Mouse (Mus musculus) gastrocnemius, adult 8-10 months (tissue): ENCODE data around the gene Rcn3. TPM values are rescaled to one million over a fixed set of nuclear protein-coding genes. Genes with fewer than 3 reads are reported as not detected.
"Not testable (repeated sequence)": the region's sequence is repeated elsewhere in the genome, so short reads cannot be mapped to it uniquely, and the experiment has no call there.

Source experiments
- DNase-seq, 2 experiments: peaks; one replicate each; pipeline ENCODE4 v3.0.0; 2022; ENCODE audit warnings: low spot score in 2 of 2
- total RNA-seq, 4 experiments: library from RNA; stranded (reverse); gene quantifications; 2 replicates each; pipeline ENCODE4 v1.2.4; 2022

Gene Rcn3
- total RNA-seq = 10 to 100 TPM in 1 of 4 experiments, 1 to 10 TPM in 3; 4.1 to 10.2 (median 7.5) TPM

DNA sequence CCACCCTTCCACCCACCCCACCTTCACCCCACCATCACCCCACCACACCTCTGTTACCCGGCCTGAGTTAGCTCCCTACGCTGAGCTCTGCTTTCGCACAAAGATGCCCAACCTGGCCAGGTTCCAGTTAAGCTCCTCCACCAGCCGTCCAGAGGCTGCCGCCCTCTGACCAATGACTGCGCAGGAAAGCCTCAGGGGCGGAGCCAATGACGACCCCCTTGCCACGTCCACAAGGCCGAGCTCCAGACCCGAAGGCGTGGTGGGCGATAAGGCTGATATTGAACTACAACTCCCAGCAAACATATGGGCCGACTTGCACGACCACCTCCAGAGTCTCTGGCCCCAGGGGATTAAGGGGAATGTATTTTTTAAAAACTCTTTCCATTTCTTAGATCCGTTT is at the start of gene Rcn3:
TSS of gene Rcn3 (minus strand) at position 174 of the 400 bp plus-strand sequence.
- peak; percentile 69 to 78 for DNase-seq

DNA sequence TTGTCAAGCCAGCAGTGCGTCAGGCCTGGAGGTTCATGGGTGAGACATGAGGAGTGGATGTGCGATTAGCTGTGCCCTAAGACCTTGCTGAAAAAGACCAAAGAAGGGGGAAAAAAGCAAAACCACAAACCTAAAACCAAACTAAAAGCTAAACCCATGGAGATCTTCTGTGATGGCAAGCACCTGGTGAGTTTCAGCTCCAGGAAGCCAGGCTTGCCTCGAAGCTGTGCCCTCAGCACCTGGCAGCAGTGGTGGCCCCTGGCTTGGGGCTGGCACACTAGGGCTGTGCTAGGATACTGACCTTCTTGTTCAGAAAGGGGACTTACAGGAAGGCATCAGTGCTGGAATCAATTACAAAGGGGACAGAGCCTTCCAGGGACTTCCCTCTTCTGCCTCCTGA is 49.3 kb upstream of the Rcn3 start:
- no peak for DNase-seq

DNA sequence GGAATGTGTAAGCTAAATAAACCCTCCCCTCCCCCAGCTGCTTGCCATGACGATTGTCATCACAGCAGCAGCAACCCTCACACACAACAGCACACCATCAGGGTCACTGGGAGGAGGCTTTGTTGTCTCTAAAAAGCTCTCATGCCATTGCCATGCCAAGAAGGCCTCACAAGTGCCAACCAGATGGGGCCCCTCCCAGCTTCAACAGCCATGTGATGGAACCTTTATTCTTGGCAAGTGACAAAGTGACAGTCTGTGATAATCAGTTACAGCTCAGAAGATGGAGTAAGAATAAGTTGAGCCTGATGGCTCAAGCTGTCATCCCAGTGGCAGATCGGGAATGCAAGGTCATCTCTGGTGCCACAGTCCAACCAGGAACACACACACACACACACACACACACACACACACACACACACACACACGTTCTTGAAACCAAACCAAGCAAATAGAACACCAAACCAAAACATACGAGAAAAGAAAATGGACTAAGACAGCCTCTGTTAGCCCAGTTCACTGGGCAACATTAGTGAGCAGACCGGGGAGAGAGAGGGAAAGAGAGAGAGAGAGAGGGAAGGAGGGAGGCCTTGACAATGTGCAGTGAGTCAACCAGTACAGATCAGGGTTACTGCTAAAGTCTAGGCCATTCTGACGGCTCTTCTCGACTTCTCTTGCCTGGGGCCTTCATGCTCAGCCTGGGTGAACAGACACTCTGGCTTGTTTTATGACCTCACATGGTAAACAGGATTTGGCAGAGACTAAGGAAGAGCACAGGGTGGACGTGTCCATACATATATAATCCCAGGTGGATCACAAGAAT is 48.1 kb upstream of the Rcn3 start:
- no peak for DNase-seq

DNA sequence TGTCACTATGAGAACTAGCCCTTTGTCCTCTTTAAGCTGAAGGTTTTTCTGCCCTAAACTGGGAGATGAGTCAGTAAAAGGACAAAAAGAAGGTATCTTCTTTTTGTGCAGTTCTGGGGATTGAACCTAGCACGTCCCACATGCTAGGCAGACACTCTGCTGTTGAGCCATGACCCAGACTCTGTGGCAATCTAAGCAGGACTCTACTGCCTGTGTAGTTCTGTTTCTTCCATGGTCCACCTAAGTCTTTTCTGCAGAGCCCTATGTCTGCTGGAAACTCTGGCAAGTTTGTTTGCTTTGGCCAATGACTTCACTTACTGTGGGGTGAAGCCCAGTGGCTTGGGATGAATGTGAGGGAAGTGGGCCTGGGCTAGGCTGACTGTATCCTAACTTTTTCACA is 46.4 kb upstream of the Rcn3 start:
- DNase-seq = no peak

DNA sequence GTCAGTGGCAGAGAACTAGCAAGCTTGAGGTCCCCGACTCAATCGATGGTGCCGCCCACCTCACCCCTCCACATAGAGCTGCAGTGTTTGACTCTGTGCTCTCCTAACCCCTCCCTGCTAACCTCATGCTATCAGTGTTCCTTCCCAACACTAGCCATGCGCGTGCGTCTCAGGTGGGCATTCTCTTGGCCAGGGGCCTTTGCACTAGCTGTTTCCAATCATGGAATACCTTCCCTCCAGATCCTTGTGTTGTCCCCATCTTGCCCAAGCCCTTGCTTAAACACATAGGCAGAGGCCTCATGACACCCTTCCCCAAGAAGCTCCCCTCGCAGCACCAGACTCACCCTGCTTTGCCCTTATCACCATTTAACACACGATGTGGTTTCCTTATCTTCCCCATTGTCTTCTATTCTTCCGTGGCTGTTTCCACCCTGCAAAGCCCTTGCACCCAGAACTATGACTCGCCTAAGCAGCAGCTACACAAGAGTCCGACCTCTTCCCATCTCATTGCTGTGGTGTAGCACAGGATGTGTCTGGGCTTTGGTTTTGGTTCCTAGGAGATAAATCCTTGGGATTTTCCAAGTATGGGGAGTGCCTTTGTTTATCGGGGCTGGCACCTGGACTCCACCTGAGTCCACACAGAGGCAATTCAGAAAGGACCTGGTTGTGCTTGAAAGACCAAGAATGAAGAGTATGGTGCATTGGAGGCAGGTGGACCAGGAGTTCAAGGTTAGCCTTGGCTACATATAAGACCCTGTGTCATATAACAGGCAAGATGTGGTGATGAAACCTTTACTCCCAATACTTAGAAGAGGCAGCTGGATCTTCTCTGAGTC is 45.4 kb upstream of the Rcn3 start:
- no peak for DNase-seq

DNA sequence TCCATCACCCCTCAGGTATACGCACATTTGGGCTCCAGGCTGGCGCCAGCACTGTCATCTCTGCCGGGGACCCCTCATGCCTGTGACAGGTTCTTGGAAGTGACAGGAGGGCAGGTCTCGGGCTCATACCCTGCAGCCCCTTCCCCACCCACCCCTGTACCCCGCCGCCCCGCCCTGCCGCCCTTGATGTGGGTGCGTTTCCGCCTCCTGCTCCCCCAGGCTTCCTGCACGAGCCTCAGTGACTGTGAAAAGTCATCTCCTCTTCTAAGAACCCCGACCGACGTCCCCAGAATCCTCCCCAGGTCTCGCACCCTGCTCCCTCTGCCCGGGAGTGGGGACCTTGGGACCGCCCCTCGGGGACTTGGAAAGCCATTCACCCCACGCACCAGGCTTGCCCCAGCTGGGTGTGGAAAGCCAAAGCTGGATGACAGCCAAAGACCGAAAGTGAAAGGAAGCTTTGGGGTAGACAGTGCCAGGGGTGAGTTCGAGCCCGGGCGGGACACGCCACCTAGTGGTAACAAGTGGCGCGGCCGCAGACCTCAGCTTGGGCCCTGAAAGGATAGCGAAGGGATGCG is 44.1 kb upstream of the Rcn3 start, which contains the start of the genes Gm45713 and Flt3l:
TSS of gene Gm45713 (minus strand) at position 239 of the 575 bp plus-strand sequence.
TSS of gene Flt3l (minus strand) at position 440 of the 575 bp plus-strand sequence.
- DNase-seq = peak; percentile 88 to 89

DNA sequence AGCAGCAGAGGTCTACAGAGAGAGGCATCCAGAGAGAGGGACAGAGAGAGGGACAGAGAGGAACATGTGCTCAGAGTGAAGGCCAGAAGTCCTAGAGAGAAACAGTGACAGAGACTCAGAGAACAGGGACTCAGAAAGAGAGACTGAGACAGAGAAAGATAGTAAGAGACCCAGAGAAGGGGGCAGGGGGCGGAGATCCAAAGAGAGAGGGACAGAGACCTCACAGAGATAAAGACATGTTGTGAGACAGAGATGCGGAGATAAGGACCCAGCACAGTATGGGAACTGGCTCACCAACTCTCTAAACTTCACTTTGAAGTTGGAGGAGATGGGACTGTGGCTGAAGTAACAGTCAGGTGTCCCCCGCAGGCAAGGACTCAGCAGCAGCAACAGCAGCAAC is 43.3 kb upstream of the Rcn3 start:
- no peak for DNase-seq

DNA sequence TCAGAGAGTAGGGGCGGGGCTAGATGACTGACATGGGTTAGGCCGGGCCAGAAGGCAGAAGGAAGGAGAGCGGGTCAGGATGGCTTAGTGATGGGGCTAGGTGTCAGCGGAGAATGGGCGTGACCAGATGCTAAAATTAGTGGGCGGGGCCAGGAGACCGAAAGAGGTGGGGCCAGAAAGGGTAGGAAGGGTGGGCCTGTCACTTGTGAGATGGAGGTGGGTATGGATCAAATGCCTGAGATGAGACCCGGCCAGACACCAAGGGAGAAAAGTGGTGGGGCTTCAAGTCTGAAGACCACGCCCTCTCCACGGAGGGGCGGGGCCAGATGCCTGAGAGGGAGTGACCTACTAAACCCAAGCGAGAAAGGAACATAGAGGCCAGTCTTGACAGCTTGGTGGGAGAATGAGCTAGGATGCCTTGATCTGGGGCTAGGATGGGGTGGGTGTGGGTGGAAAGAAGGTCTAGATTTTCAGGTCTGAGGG is 42.6 kb upstream of the Rcn3 start:
- DNase-seq = no peak

DNA sequence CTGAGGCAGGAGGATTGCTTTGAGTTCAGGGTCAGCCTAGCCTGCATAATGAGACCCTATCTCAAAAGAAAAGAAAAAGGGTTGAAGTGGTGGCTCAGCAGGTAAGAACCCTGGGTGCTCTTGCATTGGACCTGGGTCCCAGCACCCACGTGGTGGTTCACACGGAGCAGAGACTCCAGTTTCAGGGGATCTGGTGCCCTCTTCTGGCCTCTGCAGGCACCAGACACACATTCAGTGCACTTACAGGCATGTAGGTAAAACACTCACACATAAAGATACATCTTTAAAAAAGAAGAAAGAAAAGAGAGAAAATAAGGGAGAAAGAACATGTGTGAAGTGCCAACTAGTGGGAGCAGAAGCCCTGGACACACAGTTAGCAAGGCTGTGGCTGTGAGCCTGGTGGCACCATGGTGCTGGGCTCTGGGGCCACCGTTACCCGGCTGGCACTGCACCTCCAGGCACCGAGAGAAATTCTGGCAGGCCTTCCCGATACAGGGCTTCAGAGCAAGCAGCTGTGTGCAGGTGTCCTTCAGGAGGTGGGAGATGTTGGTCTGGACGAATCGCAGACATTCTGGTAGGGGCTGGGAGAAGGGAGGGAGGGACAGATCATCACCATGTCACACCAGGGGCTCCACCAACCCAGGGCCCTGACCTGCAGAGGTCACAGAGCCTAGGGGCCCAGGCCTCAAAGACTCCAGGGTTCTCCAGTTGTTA is 41.6 kb upstream of the Rcn3 start:
- no peak for DNase-seq

DNA sequence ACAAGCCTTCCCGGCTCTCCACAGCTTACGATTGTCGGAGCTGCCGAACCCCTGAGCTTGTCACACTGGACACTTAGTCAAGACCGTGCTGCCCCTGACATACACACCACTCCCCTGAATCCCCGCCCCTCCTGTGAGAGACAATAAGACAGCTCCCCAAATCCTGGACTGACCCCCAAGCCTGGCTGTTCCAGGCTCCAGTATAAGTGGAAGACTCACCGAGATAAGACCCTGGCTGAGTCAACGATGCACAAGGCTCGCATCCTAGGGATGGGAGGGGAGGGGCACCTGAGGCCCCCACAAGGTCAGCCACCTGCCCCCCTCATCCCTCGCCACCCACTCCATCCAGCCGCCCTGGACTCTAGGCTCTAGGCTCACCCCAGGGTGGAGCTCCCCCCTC is 39.8 kb upstream of the Rcn3 start:
- DNase-seq = no peak

DNA sequence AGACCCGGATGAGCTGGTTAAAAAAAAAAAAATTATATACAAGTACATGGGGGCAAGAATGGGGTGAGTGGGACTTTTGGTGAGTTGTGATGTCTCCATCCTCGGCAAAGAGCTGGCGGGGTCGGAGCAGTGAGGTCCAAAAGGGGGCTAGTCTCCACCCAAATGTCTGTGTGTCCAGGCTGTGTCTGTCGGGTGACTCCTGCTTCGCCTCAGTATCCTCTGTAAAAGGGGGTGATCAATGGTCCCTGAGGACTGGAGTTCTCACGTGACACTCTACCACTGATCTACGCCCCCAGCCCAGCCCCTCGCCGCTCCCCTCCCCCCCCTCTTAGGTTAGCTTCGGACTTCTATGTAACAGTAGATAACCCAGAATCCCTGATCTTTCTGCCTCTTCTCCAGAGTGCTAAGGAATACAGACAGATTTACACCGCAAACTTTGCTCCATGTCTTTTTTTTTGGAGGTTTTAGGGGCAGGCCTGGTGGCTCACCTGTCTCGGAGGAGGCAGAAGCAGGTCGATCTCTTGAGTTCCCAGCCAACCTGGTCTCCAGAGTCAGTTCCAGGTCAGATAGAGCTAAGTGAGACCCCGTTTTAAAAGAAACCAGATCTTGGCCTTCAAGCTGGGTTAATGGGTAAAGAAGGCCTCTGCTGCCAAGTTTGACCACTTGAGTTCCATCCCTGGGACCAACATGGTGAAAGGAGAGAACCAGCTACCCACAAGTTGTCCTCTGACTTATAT is 37.9 kb upstream of the Rcn3 start:
- no peak for DNase-seq

DNA sequence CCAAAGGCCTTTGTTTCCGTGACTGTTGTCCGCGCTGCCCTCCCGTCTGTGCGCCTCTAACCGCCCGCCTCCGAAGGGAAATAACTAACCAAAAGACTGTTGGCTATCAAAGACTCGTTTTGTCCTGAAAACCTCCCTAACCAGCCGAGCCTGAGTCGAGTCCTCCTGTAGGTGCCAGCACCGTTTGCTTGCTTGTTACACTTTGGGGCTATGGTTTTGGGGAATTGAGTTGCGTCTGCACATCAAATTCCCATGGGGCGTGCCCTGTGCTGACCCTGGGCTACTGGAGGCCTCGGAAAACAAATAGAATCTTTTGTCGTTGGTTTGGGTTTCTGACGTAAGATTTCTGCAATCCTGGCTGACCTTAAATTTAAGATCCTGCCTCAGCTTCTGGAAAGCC is 37.3 kb upstream of the Rcn3 start:
- no peak for DNase-seq

DNA sequence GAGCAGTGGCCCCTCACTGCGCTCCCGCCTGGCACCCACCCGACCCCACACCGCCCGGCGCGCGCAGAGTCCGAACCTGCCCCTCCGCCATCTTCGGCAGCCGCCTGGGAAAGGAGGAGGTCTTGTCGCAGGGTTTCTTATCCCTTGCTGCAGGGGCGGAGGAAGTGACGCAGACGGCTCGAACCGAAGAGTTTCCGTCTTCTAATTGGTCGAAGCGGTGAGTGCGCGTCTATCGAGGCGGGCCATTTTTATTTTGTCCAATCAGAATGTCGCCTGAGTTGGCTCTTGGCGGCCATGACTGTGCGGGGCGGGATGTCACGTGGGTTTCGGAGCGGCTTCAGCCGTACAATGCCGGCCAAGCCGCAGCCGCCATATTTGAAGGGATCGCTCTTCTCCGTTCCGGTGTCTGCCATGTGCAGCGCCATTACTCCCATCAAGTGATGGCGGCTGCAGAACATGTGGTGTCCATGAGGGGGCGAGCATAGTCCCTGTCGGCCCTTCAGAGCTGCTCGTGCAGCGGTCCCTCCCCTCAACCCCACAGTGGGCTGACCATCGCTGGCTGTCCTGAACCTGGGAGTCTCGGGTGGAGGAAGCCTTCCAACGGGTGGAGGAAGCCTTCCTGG is 36.7 kb upstream of the Rcn3 start, which contains the start of gene Rpl13a:
TSS of gene Rpl13a (minus strand) at position 138 of the 623 bp plus-strand sequence.
- DNase-seq = peak; percentile 98 to 99

DNA sequence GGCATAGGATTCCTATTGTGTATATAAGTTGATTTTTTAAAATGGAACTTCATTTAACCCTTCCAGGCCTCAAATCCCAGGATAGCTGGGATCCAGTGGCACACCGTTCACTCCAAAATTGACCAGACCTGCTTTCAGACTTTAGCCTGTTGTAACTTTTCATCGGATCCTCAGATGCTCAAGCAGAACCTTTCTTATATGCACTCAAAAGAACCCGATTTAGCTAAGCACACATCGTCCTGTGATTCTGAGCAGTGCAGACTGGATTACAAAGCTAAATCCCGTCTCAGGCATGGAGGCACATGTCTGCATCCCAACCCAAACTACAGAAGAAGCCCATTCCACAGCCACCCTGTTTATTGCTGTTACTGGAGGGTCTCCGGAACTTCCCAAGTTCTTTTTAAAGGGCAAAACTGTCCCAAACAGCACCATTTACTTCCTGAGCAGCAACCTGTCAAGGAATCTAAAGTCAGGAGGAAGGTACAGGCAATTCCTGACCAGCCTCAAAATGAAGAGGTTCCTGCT is 35.7 kb upstream of the Rcn3 start:
- DNase-seq = no peak

DNA sequence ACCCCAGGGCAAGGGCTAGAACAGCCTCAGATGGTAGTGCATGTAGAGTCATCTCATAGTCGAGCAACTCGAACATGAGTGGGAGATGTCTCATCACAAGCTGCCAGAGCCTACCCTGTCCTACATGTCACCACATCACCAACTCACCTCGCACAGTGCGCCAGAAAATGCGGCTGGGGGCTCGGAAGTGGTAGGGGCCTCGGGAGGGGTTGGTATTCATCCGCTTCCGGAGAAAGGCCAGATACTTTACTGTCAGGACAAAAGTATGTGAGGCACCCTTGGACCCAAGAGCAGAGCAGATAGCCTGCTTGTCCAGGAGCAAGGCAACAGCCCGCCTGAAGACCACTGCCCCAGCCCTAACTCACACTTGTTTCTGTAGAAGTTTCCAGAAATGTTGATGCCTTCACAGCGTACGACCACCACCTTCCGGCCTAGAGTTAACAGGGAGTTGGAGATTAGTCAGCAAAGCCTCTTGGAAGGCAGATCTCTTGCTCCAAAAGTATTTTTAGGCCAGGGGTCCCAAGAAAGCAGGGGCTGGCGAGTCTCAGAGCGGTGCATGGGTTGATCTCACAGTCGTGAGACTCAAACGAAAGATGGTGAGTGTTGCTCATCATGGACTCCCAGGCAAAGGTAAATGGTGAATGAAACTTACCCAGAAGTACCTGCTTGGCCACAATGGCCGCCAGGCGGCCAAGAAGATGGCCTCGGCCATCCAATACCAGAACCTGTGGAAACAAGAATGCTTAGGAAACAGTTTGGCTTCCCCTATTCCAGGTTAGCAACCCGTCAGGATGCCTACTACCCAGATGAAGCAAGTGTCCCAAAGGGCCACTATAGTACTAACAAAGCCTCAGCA is 35.1 kb upstream of the Rcn3 start:
- DNase-seq = no peak

DNA sequence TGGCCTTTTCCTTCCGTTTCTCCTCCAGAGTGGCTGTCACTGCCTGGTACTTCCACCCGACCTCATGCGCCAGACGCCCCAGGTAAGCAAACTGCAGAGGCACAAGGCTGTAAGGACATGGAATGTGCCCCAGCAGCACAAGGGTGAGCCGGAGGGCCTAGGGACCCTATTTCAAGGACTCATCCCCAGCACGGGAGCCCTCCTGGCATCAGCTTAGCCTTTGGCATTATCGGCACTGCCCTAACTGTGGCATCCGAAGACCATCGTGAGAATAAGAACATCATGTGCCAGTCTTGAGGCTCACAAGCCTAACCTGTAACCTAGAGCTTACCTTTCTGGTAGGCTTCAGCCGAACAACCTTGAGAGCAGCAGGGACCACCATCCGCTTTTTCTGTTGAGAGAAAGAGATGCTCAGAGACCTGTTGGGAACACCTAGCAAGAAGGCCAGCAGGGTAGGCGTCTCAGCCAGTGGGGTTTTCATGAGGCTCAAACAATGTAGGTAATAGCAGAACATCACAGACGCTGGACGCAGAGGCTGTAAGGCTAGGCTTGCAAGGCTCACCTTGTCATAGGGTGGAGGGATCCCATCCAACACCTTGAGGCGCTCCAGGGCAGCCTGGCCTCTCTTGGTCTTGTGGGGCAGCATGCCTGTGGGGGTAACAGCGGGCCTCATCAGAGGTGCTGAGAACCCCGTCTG is 34.3 kb upstream of the Rcn3 start:
- no peak for DNase-seq

DNA sequence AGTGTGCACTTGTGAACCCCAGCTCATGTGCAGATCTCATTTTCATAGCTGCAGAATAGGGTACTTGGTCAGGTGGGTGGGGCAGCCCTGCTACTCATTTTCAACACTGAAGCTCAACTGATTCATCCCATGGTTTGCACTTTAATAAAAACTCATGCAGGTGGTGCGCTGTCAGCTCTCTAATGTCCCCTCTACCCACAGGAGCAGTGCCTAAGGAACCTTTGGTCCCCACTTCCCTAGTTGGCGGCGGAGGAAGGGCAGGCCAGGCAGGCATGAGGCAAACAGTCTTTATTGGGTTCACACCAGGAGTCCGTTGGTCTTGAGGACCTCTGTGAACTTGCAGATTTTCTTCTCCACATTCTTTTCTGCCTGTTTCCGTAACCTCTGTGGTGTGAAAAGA is 33.6 kb upstream of the Rcn3 start:
- DNase-seq = not testable (repeated sequence)

DNA sequence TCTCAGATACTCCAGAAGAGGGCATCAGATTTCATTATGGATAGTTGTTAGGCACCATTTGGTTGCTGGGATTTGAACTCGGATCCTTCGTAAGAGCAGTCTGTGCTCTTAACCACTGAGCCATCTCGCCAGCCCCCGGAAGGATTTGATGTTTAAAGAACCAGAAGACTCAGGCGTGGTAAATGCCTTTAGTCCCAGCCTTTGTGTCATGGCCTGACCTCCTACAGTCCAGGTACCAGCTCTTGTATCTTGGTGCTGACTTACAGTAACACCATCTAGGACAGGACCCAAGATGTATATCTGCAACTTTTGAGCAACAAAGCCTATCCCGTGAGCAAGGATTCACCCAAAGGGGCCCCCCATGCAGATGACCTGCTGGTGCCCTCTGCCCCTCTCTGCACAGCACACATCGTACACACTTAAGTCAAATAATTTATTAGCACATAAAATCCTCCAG is 33.2 kb upstream of the Rcn3 start:
- no peak for DNase-seq
